ENCODE assay signal across 22 mouse cellular contexts in genomic region chr10:85354270-85354669, GRCm38 (mm10). TPM values are rescaled to one million over a fixed set of nuclear protein-coding genes. Genes with fewer than 3 reads are reported as not detected.
DNase-seq lines count a peak whose midpoint lies in the region; ATAC-seq and TF ChIP-seq lines count a peak whose summit lies in the region.
"Had no signal": no experiment of that assay in that cellular context is flagged by ENCODE, and none has a peak within 500 bp of the region (broad histone marks: within the 10 kb centered on the region; RNA-seq: fewer than 3 reads in every experiment).

No protein-coding gene starts in this region.

- no peaks in the 10 kb centered on the region for H3K27me3 ChIP-seq in liver, postnatal 0 days (ENCODE audit: insufficient read depth, low read length)
- no peaks in the 10 kb centered on the region for H3K27me3 ChIP-seq in CH12.LX (replicated peaks)
- H3K27me3 ChIP-seq: embryonic facial prominence, embryonic 13.5 days; forebrain, embryonic 13.5 days; heart, embryonic 12.5 days; hindbrain, embryonic 13.5 days; intestine, embryonic 15.5 days had no signal

- dilution Hi-C loops in CH12.LX (cut with MboI; ENCODE audit: extremely low pct_ligation_motif_present, extremely low pct_unique_long_range_greater_than_20kb, low sequenced_read_pairs): no loop called here

- WGBS in liver, postnatal 0 days (ENCODE audit: insufficient replicate concordance): 40% methylated on average over 1 of the region's 1 CpGs

- H3K4me1 ChIP-seq in liver, postnatal 0 days (ENCODE audit: insufficient read depth): no peaks in the 10 kb centered on the region
- peaks cover 4 to 7% of the 10 kb centered on the region in 2 experiments; a peak in 3 of 4 replicates for H3K4me1 ChIP-seq in CH12.LX (ENCODE audit: control insufficient read depth in 1 of 2, insufficient read depth in 2 of 2)
- H3K4me1 ChIP-seq: embryonic facial prominence, embryonic 13.5 days; forebrain, embryonic 13.5 days; heart, embryonic 12.5 days; hindbrain, embryonic 13.5 days; intestine, embryonic 15.5 days had no signal

- no peak for DNase-seq in liver, postnatal 0 days
- DNase-seq in liver: no peak
- DNase-seq in CH12.LX (ENCODE audit: extremely low read depth): no peak
- DNase-seq in heart, postnatal 25 days (ENCODE audit: low spot score): no peak
- no peak for DNase-seq in spleen, postnatal 14 days (ENCODE audit: low spot score in 2 of 2)
- DNase-seq: adrenal gland, postnatal 10 days; cerebellum, adult 11-12 months; cerebellum, adult 9-10 months; cerebellum, postnatal 25 days; gastrocnemius, adult 2 months; gastrocnemius, postnatal 25 days; heart, adult 18-20 months; heart, postnatal 4 days had no signal

- no peak for TF ChIP-seq CTCF in liver, postnatal 0 days (IDR thresholded peaks at IDR 0.05; ENCODE audit: low read depth)
- TF ChIP-seq CTCF in CH12.LX (conservative IDR thresholded peaks at IDR 0.05 in 1 of 2, IDR thresholded peaks at IDR 0.05 in 1 of 2; ENCODE audit: low read depth in 2 of 2, low read length in 2 of 2): no peak

- H3K27ac ChIP-seq in liver, postnatal 0 days (ENCODE audit: low read depth): no peak overlapping the region
- H3K27ac ChIP-seq in CH12.LX (ENCODE audit: insufficient read depth, low read depth): no peak overlapping the region
- H3K27ac ChIP-seq: embryonic facial prominence, embryonic 13.5 days; forebrain, embryonic 13.5 days; gastrocnemius, adult 2 months; hindbrain, embryonic 13.5 days; hindbrain, postnatal 0 days; intestine, embryonic 15.5 days had no signal

- 0 out of 2 replicates have a peak, but pooled peaks cover under 1% of the 10 kb centered on the region for H3K9me3 ChIP-seq in liver, postnatal 0 days (ENCODE audit: low read length)
- peaks cover under 1% of the 10 kb centered on the region for H3K9me3 ChIP-seq in CH12.LX (replicated peaks; ENCODE audit: low read length)
- H3K9me3 ChIP-seq: embryonic facial prominence, embryonic 13.5 days; forebrain, embryonic 13.5 days; hindbrain, embryonic 13.5 days; intestine, embryonic 15.5 days had no signal

- ATAC-seq in liver, postnatal 0 days: peak; percentile 31; the same call in 1 of the 2 replicates
- peak; percentile 96 for ATAC-seq in granulocyte monocyte progenitor cell, adult 5-6 weeks (replicated peaks; ENCODE audit: poor library complexity, severe bottlenecking)
- ATAC-seq in megakaryocyte, adult 5-6 weeks (ENCODE audit: poor library complexity, severe bottlenecking): peak; percentile 79
- ATAC-seq: forebrain, embryonic 13.5 days; hindbrain, postnatal 0 days; intestine, embryonic 15.5 days had no signal

- in situ Hi-C loops in CH12.LX (cut with MboI; ENCODE audit: low pct_ligation_motif_present, low pct_unique_long_range_greater_than_20kb, low sequenced_read_pairs): no loop called here

- no peaks in the 10 kb centered on the region for H3K79me2 ChIP-seq in CH12.LX (replicated peaks; ENCODE audit: control insufficient read depth, extremely low read depth, insufficient read depth, poor library complexity, severe bottlenecking)

- intact Hi-C loops in heart, postnatal 25 days (cut with DNase I): no loop called here

- TF ChIP-seq POLR2A in CH12.LX (IDR thresholded peaks at IDR 0.05; ENCODE audit: low read depth, low read length): no peak

- no peak overlapping the region for H3K9ac ChIP-seq in liver, postnatal 0 days (replicated peaks)
- no peak overlapping the region for H3K9ac ChIP-seq in CH12.LX (ENCODE audit: insufficient read depth, low read depth)
- H3K9ac ChIP-seq: embryonic facial prominence, embryonic 13.5 days; forebrain, embryonic 13.5 days; heart, embryonic 12.5 days; hindbrain, embryonic 13.5 days; intestine, embryonic 15.5 days had no signal

- H3K36me3 ChIP-seq in liver, postnatal 0 days (replicated peaks; ENCODE audit: insufficient read depth, low read length): no peaks in the 10 kb centered on the region
- no peaks in the 10 kb centered on the region for H3K36me3 ChIP-seq in CH12.LX (replicated peaks in 1 of 2; ENCODE audit: control insufficient read depth in 1 of 2, insufficient read depth in 1 of 2, low read length in 1 of 2)
- H3K36me3 ChIP-seq: embryonic facial prominence, embryonic 13.5 days; heart, embryonic 12.5 days; hindbrain, embryonic 13.5 days; intestine, embryonic 15.5 days had no signal

- no peak overlapping the region for H3K4me2 ChIP-seq in liver, postnatal 0 days (ENCODE audit: low read depth, low read length)
- no peak overlapping the region for H3K4me2 ChIP-seq in CH12.LX (ENCODE audit: insufficient read depth, low read depth, poor library complexity, severe bottlenecking)
- H3K4me2 ChIP-seq: embryonic facial prominence, embryonic 13.5 days; forebrain, embryonic 13.5 days; heart, embryonic 12.5 days; hindbrain, embryonic 13.5 days; intestine, embryonic 15.5 days had no signal

- no peak overlapping the region for H3K4me3 ChIP-seq in liver, postnatal 0 days (ENCODE audit: low read depth, low read length)
- no peak overlapping the region for H3K4me3 ChIP-seq in CH12.LX (replicated peaks in 1 of 3; ENCODE audit: low read depth in 2 of 3, low read length in 2 of 3, poor library complexity in 1 of 3)
- H3K4me3 ChIP-seq: embryonic facial prominence, embryonic 13.5 days; forebrain, embryonic 13.5 days; gastrocnemius, adult 2 months; heart, embryonic 12.5 days; hindbrain, embryonic 13.5 days; intestine, embryonic 15.5 days had no signal

- TF ChIP-seq EP300 in liver, postnatal 0 days (IDR thresholded peaks at IDR 0.05; ENCODE audit: low read depth): no peak
- TF ChIP-seq EP300 in CH12.LX (IDR thresholded peaks at IDR 0.05; ENCODE audit: low read length): no peak

- no peak for TF ChIP-seq RAD21 in CH12.LX (IDR thresholded peaks at IDR 0.05; ENCODE audit: low read depth, low read length)

TF ChIP-seq in CH12.LX, 34 proteins besides CTCF, POLR2A, EP300 and RAD21:
- TF ChIP-seq ELF1 (IDR thresholded peaks at IDR 0.05; ENCODE audit: low read depth, low read length) (peak; percentile 70), ETS1 (conservative IDR thresholded peaks at IDR 0.05; ENCODE audit: low read depth, low read length) (no peak)

RNA-seq across cellular contexts. Expression of gene Btbd11, which starts 32.3 kb away (rescaled TPM):
- 0.47 and 0.57 TPM in 2 replicates for polyA plus RNA-seq in liver, postnatal 0 days (2015; fragmentation: Nextera tagmentation; extraction: Ambion mirVana)
- total RNA-seq in CH12.LX (2012; rRNA removed) (6.0 and 10.1 TPM in 2 replicates), CH12.LX (2014; rRNA removed) (15.4 and 16.5 TPM in 2 replicates)
- 16.7 and 18.5 TPM in 2 replicates for polyA plus RNA-seq in CH12.LX (2012; ENCODE audit: insufficient read length, low read depth)
- total RNA-seq in granulocyte monocyte progenitor cell, adult 5-6 weeks (2014; fragmentation: Nextera tagmentation): 1.3 and 3.8 TPM in 2 replicates
- 1.2 and 3.5 TPM in 2 replicates for total RNA-seq in granulocyte monocyte progenitor cell, adult 5-6 weeks (2017)
- total RNA-seq in megakaryocyte, adult 5-6 weeks (2015): 0.67 and 2.7 TPM in 2 replicates
- 0.37 and 0.40 TPM in 2 replicates for total RNA-seq in megakaryocyte, adult 5-6 weeks (2017)
- total RNA-seq in heart, postnatal 25 days (2021): 1 to 10 TPM; 1.4 to 1.7 TPM
- total RNA-seq: MEL had no signal

Comparison
In these comparisons a context has a peak if more than half of its experiments do, and no peak if none do; other contexts are left out.
1. ATAC-seq: peak in every context shown above with its lines; median percentile 96 in granulocyte monocyte progenitor cell, adult 5-6 weeks; 79 in megakaryocyte, adult 5-6 weeks; 31 in liver, postnatal 0 days.